Mouse (Mus musculus) spleen, postnatal 4 days (tissue): ENCODE measurements around the gene Fastkd2.
A peak's percentile ranks its signal among the peaks of the same experiment; 100 is the strongest.

Source experiments
- DNase-seq, 2 experiments: peaks; one replicate each; pipeline ENCODE4 v3.0.0; 2022; ENCODE audit warnings: low spot score in 2 of 2

The Fastkd2 gene

GRCm38 (mm10) chr1:63730240-63730771 lies at the start of gene Fastkd2, which contains the start of gene Mdh1b:
Gene Fastkd2, plus strand, starts transcription at chr1:63730614.
Gene Mdh1b, minus strand, starts transcription at chr1:63730318.
- peak; percentile 78 to 85 for DNase-seq

- DNase-seq = no peak
Observed at GRCm38 (mm10) chr1:63686827-63687226, 43.6 kb upstream of the Fastkd2 start, which contains the start of gene Dytn. Gene Dytn, minus strand, starts transcription at chr1:63686927.

- no peak for DNase-seq
Observed at GRCm38 (mm10) chr1:63696861-63697260, 33.6 kb upstream of the Fastkd2 start.

GRCm38 (mm10) chr1:63705733-63706132 lies 24.7 kb upstream of the Fastkd2 start:
- DNase-seq = no peak

- no peak for DNase-seq
Observed at GRCm38 (mm10) chr1:63708876-63709275, 21.5 kb upstream of the Fastkd2 start.

- DNase-seq = no peak
Observed at GRCm38 (mm10) chr1:63720161-63720560, 10.3 kb upstream of the Fastkd2 start.

- no peak for DNase-seq
Observed at GRCm38 (mm10) chr1:63729796-63730195, 618 bp upstream of the Fastkd2 start.

GRCm38 (mm10) chr1:63756005-63756404 lies 25.6 kb downstream of the Fastkd2 start:
- no peak for DNase-seq

GRCm38 (mm10) chr1:63763212-63763694 lies 32.8 kb downstream of the Fastkd2 start:
- DNase-seq = no peak

- DNase-seq = no peak
Observed at GRCm38 (mm10) chr1:63763881-63764386, 33.5 kb downstream of the Fastkd2 start.

- no peak for DNase-seq
Observed at GRCm38 (mm10) chr1:63764395-63764794, 34.0 kb downstream of the Fastkd2 start.

- DNase-seq = no peak
Observed at GRCm38 (mm10) chr1:63768112-63768511, 37.7 kb downstream of the Fastkd2 start.

- no peak for DNase-seq
Observed at GRCm38 (mm10) chr1:63769167-63769566, 38.8 kb downstream of the Fastkd2 start, which contains the start of gene 4933402D24Rik. Gene 4933402D24Rik, minus strand, starts transcription at chr1:63769267.

GRCm38 (mm10) chr1:63770309-63770708 lies 39.9 kb downstream of the Fastkd2 start:
- no peak for DNase-seq

GRCm38 (mm10) chr1:63776396-63776795 lies 46.0 kb downstream of the Fastkd2 start:
- no peak for DNase-seq

GRCm38 (mm10) chr1:63776902-63777630 lies 46.7 kb downstream of the Fastkd2 start:
- DNase-seq = no peak

GRCm38 (mm10) chr1:63794326-63794725 lies 63.9 kb downstream of the Fastkd2 start:
- DNase-seq = no peak
